Mouse (Mus musculus) heart, adult 2 months (tissue): ENCODE measurements around the gene Tenm4. TPM values are rescaled to one million over a fixed set of nuclear protein-coding genes. Genes with fewer than 3 reads are reported as not detected.

Experiments
- DNase-seq, 2 experiments: peaks; one replicate each; pipeline ENCODE4 v3.0.0; 2021
- H3K27ac ChIP-seq: fragments of 200-600 bp; 2 replicates; pipeline ENCODE4 v1.8.1; 2022
- H3K27me3 ChIP-seq: fragments of 200-500 bp; 2 replicates; pipeline ENCODE4 v1.6.1; 2012; ENCODE audit warnings: mild to moderate bottlenecking, low read length, inconsistent platforms, mixed read lengths; ENCODE audit not compliant: control insufficient read depth, insufficient read depth
- H3K36me3 ChIP-seq: fragments of 200-500 bp; 2 replicates; pipeline ENCODE4 v1.6.1; 2012; ENCODE audit warnings: low read length, inconsistent platforms; ENCODE audit not compliant: control insufficient read depth, insufficient read depth
- H3K4me1 ChIP-seq: fragments of 200-500 bp; 2 replicates; pipeline ENCODE4 v1.6.1; 2011; ENCODE audit warnings: low read length; ENCODE audit not compliant: control insufficient read depth, insufficient read depth
- H3K4me3 ChIP-seq: fragments of 200-600 bp; 2 replicates; pipeline ENCODE4 v1.8.1; 2022
- H3K79me2 ChIP-seq: fragments of 200-500 bp; replicated peaks from 2 replicates; pipeline ENCODE4 v1.6.1; 2012; ENCODE audit warnings: mild to moderate bottlenecking, inconsistent platforms, low read length, moderate library complexity, mixed read lengths; ENCODE audit not compliant: control insufficient read depth, insufficient read depth
- H3K9ac ChIP-seq: fragments of 200-500 bp; 2 replicates; pipeline ENCODE4 v1.6.1; 2012; ENCODE audit warnings: low read depth, mild to moderate bottlenecking, control low read depth, inconsistent platforms, low read length, mixed read lengths
- CTCF ChIP-seq: fragments of 200-600 bp; IDR thresholded peaks from 2 replicates; pipeline ENCODE4 v1.8.1; 2022; ENCODE audit warnings: antibody characterized with exemption, mild to moderate bottlenecking, moderate library complexity
- EP300 ChIP-seq: fragments of 200-500 bp; IDR thresholded peaks from 2 replicates; pipeline ENCODE4 v1.6.1; 2011; ENCODE audit warnings: low read depth, low read length, control low read depth; ENCODE audit not compliant: insufficient read depth
- POLR2A ChIP-seq: fragments of 200-500 bp; IDR thresholded peaks from 2 replicates; pipeline ENCODE4 v1.6.1; 2011; ENCODE audit warnings: mild to moderate bottlenecking, low read depth, low read length, control low read depth; ENCODE audit not compliant: insufficient read depth
- WGBS: fragments of 180-500 bp; shearing (Covaris S2); methylation state at CpG from one replicate; pipeline ENCODE4 v1.1.7; 2018; 5-methylcytosine and 5-hydroxymethylcytosine counted together
- intact Hi-C: fragments of 180-260 bp; cut with DNase I; formaldehyde crosslinking; loops from one replicate; pipeline ENCODE4 v1.15.1; 2025
- polyA plus RNA-seq: library from polyadenylated mRNA; depleted of rRNA; stranded (reverse); fragments of >200 nt; gene quantifications from 2 replicates; pipeline ENCODE4 v1.2.3, GENCODE M21; 2012
- total RNA-seq, 2 experiments: library from RNA; stranded (reverse); gene quantifications; 2 replicates each; pipeline ENCODE4 v1.2.3; 2021

The Tenm4 gene
- total and polyA plus RNA-seq, 3 experiments = 0.34 to 1.3 (median 0.74) TPM

- intact Hi-C loops = loop anchor here (10.0 kb wide), 1 partner anchor 401 kb away; no protein-coding TSS in a partner anchor
- H3K9ac ChIP-seq = no peak overlapping the region
- no peak overlapping the region for H3K4me3 ChIP-seq
- no peaks in the 10 kb centered on the region for H3K79me2 ChIP-seq
- no peaks in the 10 kb centered on the region for H3K27me3 ChIP-seq
- TF ChIP-seq CTCF (no peak), EP300 (no peak), POLR2A (no peak)
- no peaks in the 10 kb centered on the region for H3K4me1 ChIP-seq
- no peaks in the 10 kb centered on the region for H3K36me3 ChIP-seq
- no peak overlapping the region for H3K27ac ChIP-seq
- no peak for DNase-seq
- WGBS = 85% methylated on average over 3 of the region's 3 CpGs
Observed at GRCm38 (mm10) chr7:96154025-96154424, 17.0 kb upstream of the Tenm4 start.

GRCm38 (mm10) chr7:96156481-96157255 is 14.4 kb upstream of the Tenm4 start:
- Histone ChIP-seq H3K4me3 (no peak overlapping the region), H3K36me3 (no peaks in the 10 kb centered on the region), H3K27me3 (no peaks in the 10 kb centered on the region), H3K9ac (no peak overlapping the region), H3K79me2 (no peaks in the 10 kb centered on the region), H3K27ac (no peak overlapping the region), H3K4me1 (no peaks in the 10 kb centered on the region)
- no peak for DNase-seq
- no peak for TF ChIP-seq CTCF
- TF ChIP-seq EP300 = no peak
- no peak for TF ChIP-seq POLR2A
- intact Hi-C loops = loop anchor here (10.0 kb wide), 1 partner anchor 398 kb away; no protein-coding TSS in a partner anchor
- 79% methylated on average over 7 of the region's 7 CpGs for WGBS

GRCm38 (mm10) chr7:96164141-96164540 is 6.9 kb upstream of the Tenm4 start:
- no peak for TF ChIP-seq CTCF
- TF ChIP-seq POLR2A = no peak
- no peak for TF ChIP-seq EP300
- DNase-seq = no peak
- Histone ChIP-seq H3K79me2 (no peaks in the 10 kb centered on the region), H3K36me3 (no peaks in the 10 kb centered on the region), H3K27me3 (no peaks in the 10 kb centered on the region), H3K27ac (no peak overlapping the region), H3K9ac (no peak overlapping the region), H3K4me1 (no peaks in the 10 kb centered on the region), H3K4me3 (no peak overlapping the region)
- intact Hi-C loops = no loop called here

- no peak for DNase-seq
- H3K27me3 ChIP-seq = no peaks in the 10 kb centered on the region
- 52% methylated on average over 3 of the region's 3 CpGs for WGBS
- no peak for TF ChIP-seq EP300
- no peak for TF ChIP-seq POLR2A
- no peak for TF ChIP-seq CTCF
- H3K79me2 ChIP-seq = no peaks in the 10 kb centered on the region
- no peak overlapping the region for H3K4me3 ChIP-seq
- no peak overlapping the region for H3K27ac ChIP-seq
- no peaks in the 10 kb centered on the region for H3K4me1 ChIP-seq
- no peak overlapping the region for H3K9ac ChIP-seq
- H3K36me3 ChIP-seq = no peaks in the 10 kb centered on the region
- intact Hi-C loops = no loop called here
Observed at GRCm38 (mm10) chr7:96168921-96169320, 2.1 kb upstream of the Tenm4 start.

GRCm38 (mm10) chr7:96171596-96172563 is 834 bp downstream of the Tenm4 start:
- no peak for DNase-seq
- Histone ChIP-seq H3K36me3 (no peaks in the 10 kb centered on the region), H3K27ac (no peak overlapping the region), H3K79me2 (no peaks in the 10 kb centered on the region), H3K4me1 (no peaks in the 10 kb centered on the region), H3K9ac (no peak overlapping the region), H3K4me3 (no peak overlapping the region), H3K27me3 (no peaks in the 10 kb centered on the region)
- intact Hi-C loops = no loop called here
- WGBS = 50% methylated on average over 11 of the region's 11 CpGs
- TF ChIP-seq EP300 (no peak), POLR2A (no peak), CTCF (no peak)
